ENCODE assay signal across 15 mouse cellular contexts in the genomic region with DNA sequence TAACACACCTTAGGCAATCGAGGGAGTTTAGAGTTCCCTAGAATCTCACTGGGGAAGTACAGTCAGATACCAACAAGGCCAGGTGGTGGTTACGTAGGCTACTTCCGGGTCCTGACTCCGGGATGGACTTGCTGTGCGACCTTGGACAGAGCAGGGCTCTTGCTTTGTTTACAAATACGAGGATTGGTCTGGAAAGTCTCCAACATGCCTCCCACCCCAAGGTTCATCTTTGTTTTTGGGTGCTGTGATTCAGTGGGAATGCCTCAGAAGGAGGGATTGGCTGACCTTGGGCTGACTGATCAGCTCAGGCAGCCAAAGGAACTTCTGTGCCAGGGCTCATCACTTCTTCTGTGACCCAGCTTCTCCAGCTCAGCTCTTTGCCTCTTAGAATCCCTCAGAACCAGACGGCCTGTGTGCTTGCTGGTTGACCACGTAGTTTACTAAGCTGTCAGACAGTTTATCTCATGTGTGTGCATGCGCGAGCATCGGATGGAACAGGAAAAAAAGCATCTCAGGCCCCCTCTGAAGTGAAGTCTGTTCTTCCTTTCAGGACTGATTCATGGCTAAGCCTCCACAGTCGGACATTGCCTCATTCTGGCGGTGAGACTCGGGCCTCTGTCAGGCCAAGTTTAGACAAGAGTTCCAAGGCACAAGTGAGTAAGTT. TPM values are rescaled to one million over a fixed set of nuclear protein-coding genes. Genes with fewer than 3 reads are reported as not detected.
DNase-seq lines count a peak whose midpoint lies in the region; ATAC-seq and TF ChIP-seq lines count a peak whose summit lies in the region.
"Had no signal": no experiment of that assay in that cellular context is flagged by ENCODE, and none has a peak within 500 bp of the region (broad histone marks: within the 10 kb centered on the region; RNA-seq: fewer than 3 reads in every experiment).

No protein-coding gene starts in this region.

- peak; percentile 75 for ATAC-seq in liver, embryonic 16.5 days (ENCODE audit: low read depth)
- ATAC-seq in forebrain, embryonic 11.5 days (replicated peaks; ENCODE audit: low FRiP score), result no peak
- no peak for ATAC-seq in hindbrain, embryonic 16.5 days
- ATAC-seq: activated CD4-positive, CD25-positive, alpha-beta regulatory T cell, adult 4 months had no signal

- TF ChIP-seq POLR2A in small intestine, adult 2 months (IDR thresholded peaks at IDR 0.05; ENCODE audit: low read depth, low read length), result no peak

- no peak overlapping the region for H3K27ac ChIP-seq in liver, embryonic 16.5 days (ENCODE audit: low read length)
- H3K27ac ChIP-seq in small intestine, adult 2 months (ENCODE audit: insufficient read depth, low read depth, low read length), result peak overlapping the region; percentile 91
- no peak overlapping the region for H3K27ac ChIP-seq in forebrain, embryonic 11.5 days (ENCODE audit: low read depth, low read length)
- no peak overlapping the region for H3K27ac ChIP-seq in hindbrain, embryonic 16.5 days (ENCODE audit: low read depth, low read length)
- H3K27ac ChIP-seq: hindbrain, embryonic 14.5 days had no signal

- no peak overlapping the region for H3K9ac ChIP-seq in liver, embryonic 16.5 days (ENCODE audit: low read depth, low read length)
- no peak overlapping the region for H3K9ac ChIP-seq in forebrain, embryonic 11.5 days (ENCODE audit: low read length)
- H3K9ac ChIP-seq in hindbrain, embryonic 16.5 days (ENCODE audit: low read depth, low read length), result no peak overlapping the region
- H3K9ac ChIP-seq: hindbrain, embryonic 14.5 days had no signal

- no peak for TF ChIP-seq CTCF in small intestine, adult 2 months (IDR thresholded peaks at IDR 0.05; ENCODE audit: extremely low read depth, insufficient read length, insufficient replicate concordance, low read depth, low read length)

- DNase-seq in liver, result no peak
- DNase-seq in adrenal gland, postnatal 25 days, result peak; percentile 51
- peak; percentile 68 for DNase-seq in heart, postnatal 25 days (ENCODE audit: low spot score)
- no peak for DNase-seq in forebrain, embryonic 11.5 days (ENCODE audit: low spot score)
- no peak for DNase-seq in layer of hippocampus, adult 18-20 months (ENCODE audit: low spot score in 2 of 2)
- DNase-seq: cerebellum, adult 2 months had no signal

- no peaks in the 10 kb centered on the region for H3K27me3 ChIP-seq in liver, embryonic 16.5 days (ENCODE audit: control insufficient read depth, insufficient read depth, low read depth, low read length)
- no peaks in the 10 kb centered on the region for H3K27me3 ChIP-seq in small intestine, adult 2 months (ENCODE audit: control insufficient read depth, insufficient read depth, low read length)
- H3K27me3 ChIP-seq in forebrain, embryonic 11.5 days (ENCODE audit: control insufficient read depth, insufficient read depth, low read length), result no peaks in the 10 kb centered on the region
- no peaks in the 10 kb centered on the region for H3K27me3 ChIP-seq in hindbrain, embryonic 16.5 days (replicated peaks; ENCODE audit: control insufficient read depth, insufficient read depth, low read length)

- no peak overlapping the region for H3K4me3 ChIP-seq in liver, embryonic 16.5 days (ENCODE audit: low read depth, low read length)
- H3K4me3 ChIP-seq in small intestine, adult 2 months (ENCODE audit: low read depth, low read length), result no peak overlapping the region
- H3K4me3 ChIP-seq in forebrain, embryonic 11.5 days (ENCODE audit: low read depth, low read length), result no peak overlapping the region
- H3K4me3 ChIP-seq in hindbrain, embryonic 16.5 days (ENCODE audit: low read length), result no peak overlapping the region

- no peak overlapping the region for H3K4me2 ChIP-seq in liver, embryonic 16.5 days (ENCODE audit: low read depth, low read length)
- no peak overlapping the region for H3K4me2 ChIP-seq in forebrain, embryonic 11.5 days (ENCODE audit: low read depth, low read length, severe bottlenecking)
- no peak overlapping the region for H3K4me2 ChIP-seq in hindbrain, embryonic 16.5 days (ENCODE audit: low read length)
- H3K4me2 ChIP-seq: hindbrain, embryonic 14.5 days had no signal

- no peaks in the 10 kb centered on the region; the same call in 1 of the 2 replicates for H3K4me1 ChIP-seq in liver, embryonic 16.5 days (ENCODE audit: control insufficient read depth, low read depth, low read length)
- H3K4me1 ChIP-seq in small intestine, adult 2 months (ENCODE audit: control insufficient read depth, insufficient read depth, insufficient read length, low read length), result peaks cover 19% of the 10 kb centered on the region
- H3K4me1 ChIP-seq in forebrain, embryonic 11.5 days (replicated peaks; ENCODE audit: control insufficient read depth, insufficient read depth, low read length), result no peaks in the 10 kb centered on the region
- H3K4me1 ChIP-seq in hindbrain, embryonic 16.5 days (ENCODE audit: control insufficient read depth, insufficient read depth, low read depth, low read length), result no peaks in the 10 kb centered on the region

- 59% methylated on average over 14 of the region's 14 CpGs for WGBS in liver, embryonic 16.5 days (ENCODE audit: insufficient replicate concordance)
- 45% methylated on average over 14 of the region's 14 CpGs for WGBS in small intestine, adult 2 months
- WGBS in forebrain, embryonic 11.5 days, result 85% methylated on average over 14 of the region's 14 CpGs
- 82% methylated on average over 14 of the region's 14 CpGs for WGBS in hindbrain, embryonic 16.5 days

- H3K9me3 ChIP-seq in liver, embryonic 16.5 days (replicated peaks; ENCODE audit: control insufficient read depth, low read length), result no peaks in the 10 kb centered on the region
- H3K9me3 ChIP-seq in forebrain, embryonic 11.5 days (ENCODE audit: control insufficient read depth, low read length), result no peaks in the 10 kb centered on the region
- H3K9me3 ChIP-seq in hindbrain, embryonic 16.5 days (ENCODE audit: control insufficient read depth, low read length), result no peaks in the 10 kb centered on the region

- intact Hi-C loops in heart, postnatal 25 days (cut with DNase I), result no loop called here

- no peaks in the 10 kb centered on the region for H3K36me3 ChIP-seq in liver, embryonic 16.5 days (ENCODE audit: control insufficient read depth, insufficient read depth)
- H3K36me3 ChIP-seq in small intestine, adult 2 months (ENCODE audit: control insufficient read depth, insufficient read depth, low read length), result no peaks in the 10 kb centered on the region
- no peaks in the 10 kb centered on the region for H3K36me3 ChIP-seq in forebrain, embryonic 11.5 days (ENCODE audit: control insufficient read depth, insufficient read depth, low read length)
- no peaks in the 10 kb centered on the region for H3K36me3 ChIP-seq in hindbrain, embryonic 16.5 days (ENCODE audit: control insufficient read depth, insufficient read depth, low read length)

RNA-seq across cellular contexts. Expression of a gene that starts 20.7 kb away (rescaled TPM):
- polyA plus RNA-seq in liver, embryonic 16.5 days (2015; fragmentation: Nextera tagmentation; extraction: Ambion mirVana), result 9.9 and 10.9 TPM in 2 replicates
- 26.5 and 32.9 TPM in 2 replicates for total RNA-seq in adrenal gland, postnatal 25 days (2021)
- total RNA-seq in heart, postnatal 25 days (2021), result 10 to 100 TPM; 19.3 to 23.4 TPM
- 67.9 and 221 TPM in 2 replicates for polyA plus RNA-seq in small intestine, adult 2 months (2012; rRNA removed)
- polyA plus RNA-seq in forebrain, embryonic 11.5 days (2014; fragmentation: Nextera tagmentation; extraction: Ambion mirVana), result 26.1 and 26.2 TPM in 2 replicates
- polyA plus RNA-seq in hindbrain, embryonic 16.5 days (2015; fragmentation: Nextera tagmentation; extraction: Ambion mirVana), result 6.3 and 7.9 TPM in 2 replicates
- total RNA-seq in layer of hippocampus, adult 18-20 months (2021), result 1 to 10 TPM; 2.4 to 3.2 TPM

RNA-seq across cellular contexts. Expression of a gene that starts 40.3 kb away (rescaled TPM):
- polyA plus RNA-seq in liver, embryonic 16.5 days (2015; fragmentation: Nextera tagmentation; extraction: Ambion mirVana), result 40.2 and 45.4 TPM in 2 replicates
- total RNA-seq in adrenal gland, postnatal 25 days (2021), result 0.39 and 1.2 TPM in 2 replicates
- not detected for total RNA-seq in heart, postnatal 25 days (2021)
- 2.5 TPM in 1 of 2 replicates, not detected in the other for polyA plus RNA-seq in small intestine, adult 2 months (2012; rRNA removed)
- polyA plus RNA-seq in forebrain, embryonic 11.5 days (2014; fragmentation: Nextera tagmentation; extraction: Ambion mirVana), result not detected in 2 replicates
- not detected in 2 replicates for polyA plus RNA-seq in hindbrain, embryonic 16.5 days (2015; fragmentation: Nextera tagmentation; extraction: Ambion mirVana)
- not detected for total RNA-seq in layer of hippocampus, adult 18-20 months (2021)
- total RNA-seq: layer of hippocampus, postnatal 25 days; megakaryocyte, adult 5-6 weeks; neutrophil, adult 5-6 weeks had no signal
- polyA plus RNA-seq: activated CD4-positive, CD25-positive, alpha-beta regulatory T cell, adult 4 months; cerebellum, adult 2 months; hindbrain, embryonic 14.5 days; testis, adult 2 months had no signal

Comparison
In these comparisons a context has a peak if more than half of its experiments do, and no peak if none do; other contexts are left out.
1. DNase-seq: peak in adrenal gland, postnatal 25 days (single experiment) and heart, postnatal 25 days (single experiment); none in liver (single experiment), forebrain, embryonic 11.5 days (single experiment) and layer of hippocampus, adult 18-20 months (0 of 2).
2. RNA of a gene that starts 40.3 kb away (polyA plus RNA-seq): 40.2 to 45.4 TPM in liver, embryonic 16.5 days; 2.5 TPM in small intestine, adult 2 months, not detected in hindbrain, embryonic 16.5 days and not detected in forebrain, embryonic 11.5 days; every median in the first group is over 10 times any median in the second.